In the genomic region with DNA sequence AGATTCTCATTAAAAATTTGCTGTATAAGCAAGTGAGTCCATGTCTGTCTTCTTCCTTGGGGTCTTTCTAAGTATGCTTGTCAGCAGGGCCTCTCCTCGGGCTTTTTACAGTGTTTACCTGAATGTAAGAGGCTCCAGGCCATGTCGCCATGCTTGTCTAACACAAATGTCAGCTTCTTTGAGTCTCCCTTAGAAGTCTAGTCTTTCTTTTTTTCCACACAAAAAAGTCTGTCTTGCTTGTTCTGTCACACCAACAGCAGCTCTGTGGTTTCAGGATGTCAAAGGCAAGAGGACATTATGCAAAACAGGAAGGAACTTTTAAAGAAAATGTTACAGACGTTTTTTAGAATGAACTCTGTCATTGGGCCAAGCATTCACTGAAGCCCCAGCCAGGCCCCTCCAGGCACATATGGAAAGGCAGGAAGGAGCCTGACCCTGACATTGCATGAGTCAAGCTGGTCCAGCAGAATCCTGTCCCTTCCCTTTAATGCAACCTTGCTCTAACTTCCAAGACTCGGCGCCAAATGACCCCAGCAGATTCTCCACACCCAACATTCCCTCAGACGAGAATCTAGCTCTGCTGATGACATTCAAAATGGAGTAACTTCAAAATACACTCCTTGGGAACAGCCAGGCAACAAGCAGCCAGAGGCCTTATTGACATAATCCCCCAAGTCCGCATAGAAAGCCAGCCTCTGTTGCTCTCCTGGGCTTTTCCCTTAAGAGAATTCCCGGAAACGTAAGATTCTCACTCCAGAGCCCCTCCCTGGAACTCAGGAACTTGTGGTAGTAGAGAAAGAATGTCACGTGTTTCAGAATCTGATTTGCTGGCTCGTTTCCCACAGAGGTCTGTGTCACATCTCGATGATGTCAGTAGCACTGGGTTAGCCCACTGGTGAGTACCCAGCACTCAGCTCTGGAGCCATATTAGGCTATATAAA, we compare ENCODE assay signal across 8 mouse cellular contexts. TPM values are rescaled to one million over a fixed set of nuclear protein-coding genes. Genes with fewer than 3 reads are reported as not detected.
A peak's percentile ranks its signal among the peaks of the same experiment; 100 is the strongest.
DNase-seq lines count a peak whose midpoint lies in the region; ATAC-seq lines count a peak whose summit lies in the region.

No protein-coding gene starts in this region.

- DNase-seq in 416B (ENCODE audit: low read depth) (peak; percentile 79), ES-CJ7 (ENCODE audit: low read depth, low spot score) (peak; percentile 66)
- DNase-seq in frontal cortex, postnatal 36 days (ENCODE audit: low spot score in 2 of 2), result no peak
- DNase-seq in left cerebral cortex, adult 18-20 months (ENCODE audit: low spot score in 2 of 2), result no peak

- H3K9me3 ChIP-seq in forebrain, embryonic 13.5 days (replicated peaks), result no peaks in the 10 kb centered on the region
- H3K9me3 ChIP-seq in hindbrain, embryonic 16.5 days (ENCODE audit: control insufficient read depth, low read length), result no peaks in the 10 kb centered on the region
- no peaks in the 10 kb centered on the region for H3K9me3 ChIP-seq in liver, embryonic 12.5 days (replicated peaks)
- H3K9me3 ChIP-seq in neural tube, embryonic 15.5 days (replicated peaks), result no peaks in the 10 kb centered on the region

- peaks cover 36% of the 10 kb centered on the region for H3K4me1 ChIP-seq in forebrain, embryonic 13.5 days
- H3K4me1 ChIP-seq in hindbrain, embryonic 16.5 days (ENCODE audit: control insufficient read depth, insufficient read depth, low read depth, low read length), result peaks cover 12% of the 10 kb centered on the region
- peaks cover 86% of the 10 kb centered on the region for H3K4me1 ChIP-seq in liver, embryonic 12.5 days
- H3K4me1 ChIP-seq in neural tube, embryonic 15.5 days, result peaks cover 18% of the 10 kb centered on the region

- no peaks in the 10 kb centered on the region for H3K27me3 ChIP-seq in forebrain, embryonic 13.5 days
- H3K27me3 ChIP-seq in hindbrain, embryonic 16.5 days (replicated peaks; ENCODE audit: control insufficient read depth, insufficient read depth, low read length), result no peaks in the 10 kb centered on the region
- no peaks in the 10 kb centered on the region for H3K27me3 ChIP-seq in liver, embryonic 12.5 days (replicated peaks)
- H3K27me3 ChIP-seq in neural tube, embryonic 15.5 days (replicated peaks), result no peaks in the 10 kb centered on the region

- no peak overlapping the region for H3K4me3 ChIP-seq in forebrain, embryonic 13.5 days
- H3K4me3 ChIP-seq in hindbrain, embryonic 16.5 days (ENCODE audit: low read length), result no peak overlapping the region
- H3K4me3 ChIP-seq in liver, embryonic 12.5 days, result no peak overlapping the region
- no peak overlapping the region for H3K4me3 ChIP-seq in neural tube, embryonic 15.5 days (replicated peaks)

- no peak overlapping the region for H3K9ac ChIP-seq in forebrain, embryonic 13.5 days
- no peak overlapping the region for H3K9ac ChIP-seq in hindbrain, embryonic 16.5 days (ENCODE audit: low read depth, low read length)
- H3K9ac ChIP-seq in liver, embryonic 12.5 days, result no peak overlapping the region; the same call in 1 of the 2 replicates
- H3K9ac ChIP-seq in neural tube, embryonic 15.5 days (replicated peaks), result no peak overlapping the region

- no peaks in the 10 kb centered on the region for H3K36me3 ChIP-seq in forebrain, embryonic 13.5 days (ENCODE audit: poor library complexity, severe bottlenecking)
- H3K36me3 ChIP-seq in hindbrain, embryonic 16.5 days (ENCODE audit: control insufficient read depth, insufficient read depth, low read length), result no peaks in the 10 kb centered on the region
- H3K36me3 ChIP-seq in liver, embryonic 12.5 days, result peaks cover 46% of the 10 kb centered on the region
- no peaks in the 10 kb centered on the region for H3K36me3 ChIP-seq in neural tube, embryonic 15.5 days

- ATAC-seq in forebrain, embryonic 13.5 days, result no peak; the same call in 1 of the 2 replicates
- ATAC-seq in hindbrain, embryonic 16.5 days, result 0 out of 2 replicates have a peak, but pooled peaks have one; percentile 15
- no peak for ATAC-seq in liver, embryonic 12.5 days
- ATAC-seq in neural tube, embryonic 15.5 days (ENCODE audit: low FRiP score), result no peak

- no peak overlapping the region for H3K4me2 ChIP-seq in forebrain, embryonic 13.5 days
- H3K4me2 ChIP-seq in hindbrain, embryonic 16.5 days (ENCODE audit: low read length), result no peak overlapping the region
- H3K4me2 ChIP-seq in liver, embryonic 12.5 days, result peak overlapping the region; percentile 92
- H3K4me2 ChIP-seq in neural tube, embryonic 15.5 days, result no peak overlapping the region

- WGBS in forebrain, embryonic 13.5 days, result 65% methylated on average over 12 of the region's 12 CpGs
- 57% methylated on average over 12 of the region's 12 CpGs for WGBS in hindbrain, embryonic 16.5 days
- 47% methylated on average over 12 of the region's 12 CpGs for WGBS in liver, embryonic 12.5 days (ENCODE audit: insufficient replicate concordance)
- 60% methylated on average over 12 of the region's 12 CpGs for WGBS in neural tube, embryonic 15.5 days

- peak overlapping the region; percentile 41 for H3K27ac ChIP-seq in forebrain, embryonic 13.5 days
- peak overlapping the region; percentile 68 for H3K27ac ChIP-seq in hindbrain, embryonic 16.5 days (ENCODE audit: low read depth, low read length)
- peak overlapping the region; percentile 98 for H3K27ac ChIP-seq in liver, embryonic 12.5 days
- peak overlapping the region; percentile 74 for H3K27ac ChIP-seq in neural tube, embryonic 15.5 days (replicated peaks)

RNA-seq across cellular contexts. Expression of a gene that starts 8.7 kb away (rescaled TPM):
- 7.8 and 9.1 TPM in 2 replicates for polyA plus RNA-seq in forebrain, embryonic 13.5 days (2015; fragmentation: Nextera tagmentation; extraction: Ambion mirVana)
- 6.6 and 9.3 TPM in 2 replicates for polyA plus RNA-seq in hindbrain, embryonic 16.5 days (2015; fragmentation: Nextera tagmentation; extraction: Ambion mirVana)
- polyA plus RNA-seq in liver, embryonic 12.5 days (2016; fragmentation: Nextera tagmentation; extraction: Ambion mirVana), result 39.6 and 40.0 TPM in 2 replicates
- 8.8 and 16.6 TPM in 2 replicates for polyA plus RNA-seq in neural tube, embryonic 15.5 days (2015; fragmentation: Nextera tagmentation; extraction: Ambion mirVana)
- total RNA-seq in left cerebral cortex, adult 18-20 months (2021), result 1 to 10 TPM; 4.7 to 5.4 TPM

Comparison
In these comparisons a context has a peak if more than half of its experiments do, and no peak if none do; other contexts are left out.
1. DNase-seq: peak in 416B (single experiment) and ES-CJ7 (single experiment); none in frontal cortex, postnatal 36 days (0 of 2) and left cerebral cortex, adult 18-20 months (0 of 2).
2. H3K27ac ChIP-seq: peak in every context shown above with its lines; median percentile 98 in liver, embryonic 12.5 days; 74 in neural tube, embryonic 15.5 days; 68 in hindbrain, embryonic 16.5 days; 41 in forebrain, embryonic 13.5 days.